Mouse (Mus musculus) bone marrow, adult 2 months (tissue): ENCODE data around the gene Lpin1.

Source experiments
- CTCF ChIP-seq: fragments of 200-500 bp; IDR thresholded peaks from 2 replicates; pipeline ENCODE4 v1.5.1; 2011; ENCODE audit warnings: low read length, control low read depth; ENCODE audit not compliant: control insufficient read depth, insufficient read depth
- POLR2A ChIP-seq: fragments of 200-500 bp; IDR thresholded peaks from 2 replicates; pipeline ENCODE4 v1.6.1; 2011; ENCODE audit warnings: low read depth, mild to moderate bottlenecking, control low read depth, low read length, borderline replicate concordance; ENCODE audit not compliant: control insufficient read depth

DNA sequence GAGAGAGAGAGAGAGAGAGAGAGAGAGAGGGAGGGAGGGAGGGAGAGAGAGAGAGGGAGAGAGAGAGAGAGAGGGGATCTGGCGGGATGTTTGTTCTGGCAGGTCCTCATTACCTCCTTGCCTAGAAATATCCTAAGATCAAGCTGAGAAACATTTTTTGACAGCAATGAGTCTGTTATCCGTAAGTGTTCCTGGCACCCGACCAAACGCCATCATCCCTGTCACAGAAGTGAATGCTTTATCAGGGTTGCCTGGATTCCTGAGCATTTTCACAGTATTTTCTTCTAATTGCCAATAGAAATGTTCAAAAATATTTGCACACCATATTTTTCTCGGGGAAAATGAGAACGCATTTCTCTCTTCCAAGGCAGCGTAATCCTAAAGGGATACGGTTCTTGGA lies 56.6 kb downstream of the Lpin1 start:
- TF ChIP-seq CTCF, result no peak
- no peak for TF ChIP-seq POLR2A
